Mouse (Mus musculus) spleen, adult 2 months (tissue): ENCODE results near the gene Arhgap44. TPM values are rescaled to one million over a fixed set of nuclear protein-coding genes. Genes with fewer than 3 reads are reported as not detected.

Experiments
- DNase-seq, 2 experiments: peaks; one replicate each; pipeline versions ENCODE4 v3.0.0 to v3.0.0-alpha.2; 2012 to 2021; ENCODE audit warnings: low spot score in 2 of 2, low read depth in 1 of 2
- H3K27ac ChIP-seq: fragments of 200-500 bp; 2 replicates; pipeline ENCODE4 v1.5.1; 2012; ENCODE audit warnings: low read length, inconsistent platforms; ENCODE audit not compliant: insufficient read depth
- H3K27me3 ChIP-seq: fragments of 200-500 bp; 2 replicates; pipeline ENCODE4 v1.6.1; 2012; ENCODE audit warnings: mild to moderate bottlenecking, moderate library complexity, low read length, inconsistent platforms; ENCODE audit not compliant: control insufficient read depth, insufficient read depth
- H3K36me3 ChIP-seq: fragments of 200-500 bp; 2 replicates; pipeline ENCODE4 v1.6.1; 2012; ENCODE audit warnings: mild to moderate bottlenecking, low read length, inconsistent platforms; ENCODE audit not compliant: control insufficient read depth, insufficient read depth
- H3K4me1 ChIP-seq: fragments of 200-500 bp; 2 replicates; pipeline ENCODE4 v1.6.1; 2011; ENCODE audit warnings: inconsistent platforms; ENCODE audit not compliant: control insufficient read depth, insufficient read depth, insufficient read length
- H3K4me3 ChIP-seq: fragments of 200-500 bp; 2 replicates; pipeline ENCODE4 v1.5.1; 2011; ENCODE audit warnings: mild to moderate bottlenecking, inconsistent platforms; ENCODE audit not compliant: insufficient read depth, insufficient read length; ENCODE audit errors: extremely low read depth
- CTCF ChIP-seq: fragments of 200-500 bp; IDR thresholded peaks from 2 replicates; pipeline ENCODE4 v1.5.1; 2011; ENCODE audit warnings: mild to moderate bottlenecking, inconsistent platforms; ENCODE audit not compliant: insufficient read depth, insufficient read length, insufficient replicate concordance; ENCODE audit errors: extremely low read depth
- POLR2A ChIP-seq: fragments of 200-500 bp; IDR thresholded peaks from 2 replicates; pipeline ENCODE4 v1.6.1; 2011; ENCODE audit warnings: low read depth, low read length, inconsistent platforms
- WGBS: fragments of 180-500 bp; shearing (Covaris S2); methylation state at CpG from one replicate; pipeline ENCODE4 v1.1.7; 2018; 5-methylcytosine and 5-hydroxymethylcytosine counted together
- polyA plus RNA-seq: library from polyadenylated mRNA; depleted of rRNA; stranded (reverse); fragments of >200 nt; gene quantifications from 2 replicates; pipeline ENCODE4 v1.2.3, GENCODE M21; 2012

Gene Arhgap44
- polyA plus RNA-seq, 1 experiment, result 0.35 TPM

DNA sequence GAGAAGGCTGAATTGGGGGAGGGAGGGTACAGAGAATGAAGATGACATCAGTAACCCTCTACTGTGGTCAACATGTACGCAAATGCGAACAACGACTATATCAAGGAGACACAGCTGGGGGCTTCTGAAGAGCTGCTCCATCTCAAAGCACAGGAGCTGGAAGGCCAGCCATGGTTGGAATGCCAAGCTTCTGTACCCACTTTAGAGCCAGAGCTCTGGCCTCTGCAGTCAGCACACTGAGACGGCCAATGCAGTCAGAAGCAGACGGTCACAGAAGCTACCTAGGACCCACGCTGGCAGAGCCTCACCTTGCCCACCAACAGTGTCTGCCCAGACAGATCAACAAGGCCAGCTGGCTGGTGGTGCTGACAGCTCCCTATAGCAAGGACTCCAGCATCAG is 73.5 kb downstream of the Arhgap44 start:
- Histone ChIP-seq H3K36me3 (no peaks in the 10 kb centered on the region), H3K4me3 (no peak overlapping the region), H3K27me3 (no peaks in the 10 kb centered on the region), H3K27ac (no peak overlapping the region), H3K4me1 (no peaks in the 10 kb centered on the region)
- no peak for DNase-seq
- WGBS, result 90% methylated on average over 6 of the region's 6 CpGs
- TF ChIP-seq POLR2A, result no peak
- TF ChIP-seq CTCF, result no peak

DNA sequence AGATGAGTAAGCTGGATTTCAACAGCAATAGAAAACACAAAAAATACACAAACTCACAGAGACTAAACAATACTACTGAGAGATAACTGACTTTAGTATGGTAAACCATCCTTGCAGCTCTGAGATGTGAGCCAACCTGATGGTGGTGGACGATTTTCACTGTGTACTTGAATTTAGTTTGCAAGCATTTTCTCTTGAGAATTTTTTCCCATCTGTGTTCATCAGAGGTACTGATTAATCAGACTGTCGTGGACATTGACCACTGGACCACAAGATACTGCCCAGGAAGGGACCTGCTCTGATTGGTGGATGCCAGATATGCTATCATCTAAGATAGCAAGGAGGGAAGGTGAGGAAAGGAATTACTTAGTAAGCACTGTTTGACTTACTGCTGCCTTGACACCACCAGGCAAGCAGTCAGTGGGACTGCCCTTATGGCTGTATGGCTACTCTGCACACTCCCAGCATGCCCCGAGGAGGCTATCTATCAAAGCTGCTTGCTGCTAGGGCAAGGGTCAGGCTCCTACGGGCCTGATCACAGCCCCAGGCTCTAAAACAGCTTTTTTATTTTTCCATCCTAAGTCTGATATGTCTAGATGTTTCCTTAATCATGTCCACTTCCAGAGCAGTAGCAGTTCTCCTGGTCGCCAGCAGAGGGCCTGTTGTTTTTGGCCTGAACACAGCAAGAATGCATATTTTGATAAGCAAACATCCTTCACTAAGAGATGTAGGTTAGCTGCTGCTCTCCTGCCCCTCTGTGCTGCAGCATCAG is 74.1 kb downstream of the Arhgap44 start:
- no peak overlapping the region for H3K4me3 ChIP-seq
- TF ChIP-seq CTCF (no peak), POLR2A (no peak)
- no peaks in the 10 kb centered on the region for H3K27me3 ChIP-seq
- H3K4me1 ChIP-seq, result no peaks in the 10 kb centered on the region
- no peak for DNase-seq
- 52% methylated on average over 5 of the region's 5 CpGs for WGBS
- no peak overlapping the region for H3K27ac ChIP-seq
- H3K36me3 ChIP-seq, result no peaks in the 10 kb centered on the region

DNA sequence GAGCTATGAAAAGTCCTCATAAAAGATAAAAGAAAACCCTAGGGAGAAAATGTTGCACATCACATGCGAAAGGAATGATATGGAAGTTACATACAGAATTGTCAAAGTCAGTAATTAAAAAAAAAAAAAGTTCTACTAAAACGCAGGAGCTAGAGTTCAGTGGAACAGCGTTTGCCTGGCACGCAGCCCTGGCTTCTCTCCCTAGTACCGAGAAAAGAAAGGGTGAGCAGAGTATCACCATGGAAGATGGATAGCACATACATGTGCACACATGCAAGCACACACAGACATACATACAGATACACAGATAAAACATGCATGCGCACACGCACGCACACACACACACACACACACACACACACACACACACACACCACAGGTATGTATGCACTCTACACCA is 82.0 kb downstream of the Arhgap44 start:
- H3K4me3 ChIP-seq, result no peak overlapping the region
- TF ChIP-seq POLR2A, result no peak
- no peaks in the 10 kb centered on the region for H3K27me3 ChIP-seq
- H3K27ac ChIP-seq, result no peak overlapping the region
- H3K4me1 ChIP-seq, result no peaks in the 10 kb centered on the region
- 93% methylated on average over 8 of the region's 8 CpGs for WGBS
- H3K36me3 ChIP-seq, result no peaks in the 10 kb centered on the region
- DNase-seq, result no peak

DNA sequence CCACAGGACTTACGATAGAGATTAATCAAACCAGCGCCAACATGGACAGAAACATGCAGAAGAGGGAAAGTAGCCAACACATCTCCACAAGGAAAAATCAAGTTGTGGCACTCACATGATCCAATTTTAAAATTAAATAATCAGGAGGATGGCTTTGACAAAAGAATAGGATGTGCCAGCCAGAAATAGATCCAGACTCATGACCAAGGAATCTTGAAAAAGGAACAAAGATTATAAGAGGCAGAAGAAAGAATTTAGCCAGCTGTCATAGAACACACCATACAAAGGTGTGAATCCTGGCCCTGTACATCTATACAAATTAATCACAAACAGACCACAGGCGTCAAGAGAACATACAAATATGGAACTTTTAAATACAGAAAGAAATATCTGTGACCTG is 82.5 kb downstream of the Arhgap44 start:
- 89% methylated on average over 3 of the region's 3 CpGs for WGBS
- Histone ChIP-seq H3K27me3 (no peaks in the 10 kb centered on the region), H3K36me3 (no peaks in the 10 kb centered on the region), H3K4me1 (no peaks in the 10 kb centered on the region), H3K4me3 (no peak overlapping the region), H3K27ac (no peak overlapping the region)
- TF ChIP-seq POLR2A (no peak), CTCF (no peak)
- no peak for DNase-seq

DNA sequence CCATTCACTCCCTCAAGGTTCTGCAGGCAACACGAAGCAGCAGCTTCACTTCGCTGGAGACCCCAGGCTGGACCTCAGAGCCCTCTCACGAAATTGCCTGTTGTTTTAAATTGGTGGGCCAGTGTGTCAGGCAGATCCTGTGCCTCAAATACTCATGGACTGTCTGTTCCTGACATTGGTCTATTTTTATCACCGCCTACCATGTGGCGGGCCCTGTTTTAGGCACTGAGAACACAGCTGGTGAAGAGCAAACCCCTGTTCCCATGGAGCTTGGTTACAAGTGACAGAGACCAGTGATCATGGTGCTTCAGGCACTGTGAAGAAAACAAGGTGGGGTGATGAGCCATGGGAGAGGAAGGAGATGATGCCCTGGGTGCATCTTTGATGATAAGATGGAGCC is 93.2 kb downstream of the Arhgap44 start:
- no peaks in the 10 kb centered on the region for H3K27me3 ChIP-seq
- H3K27ac ChIP-seq, result no peak overlapping the region
- no peak for DNase-seq
- TF ChIP-seq POLR2A, result no peak
- no peak for TF ChIP-seq CTCF
- H3K36me3 ChIP-seq, result no peaks in the 10 kb centered on the region
- 77% methylated on average over 5 of the region's 5 CpGs for WGBS
- H3K4me3 ChIP-seq, result no peak overlapping the region
- H3K4me1 ChIP-seq, result no peaks in the 10 kb centered on the region

DNA sequence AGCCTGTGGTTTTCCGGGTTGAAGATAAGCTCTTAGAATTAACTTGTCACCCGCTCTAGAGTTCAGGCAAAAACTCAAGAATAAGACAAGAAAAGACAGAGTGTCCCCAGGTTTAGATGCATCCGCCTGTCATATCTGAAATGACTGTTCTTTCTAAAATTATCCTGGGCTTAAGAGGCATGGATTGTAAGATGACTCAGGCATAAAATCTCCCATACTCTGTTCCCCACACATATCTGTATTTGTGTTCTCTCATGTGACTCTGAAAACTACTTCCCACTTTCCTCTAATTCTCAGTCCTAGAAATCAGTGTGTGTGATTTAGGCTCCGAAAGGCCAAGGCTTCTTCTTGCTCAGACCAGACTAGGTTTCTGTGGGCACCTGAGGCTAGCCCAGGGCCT is 93.7 kb downstream of the Arhgap44 start:
- TF ChIP-seq POLR2A (no peak), CTCF (no peak)
- Histone ChIP-seq H3K27me3 (no peaks in the 10 kb centered on the region), H3K4me3 (no peak overlapping the region), H3K36me3 (no peaks in the 10 kb centered on the region), H3K27ac (no peak overlapping the region), H3K4me1 (no peaks in the 10 kb centered on the region)
- DNase-seq, result no peak
- WGBS, result 93% methylated on average over 4 of the region's 4 CpGs

DNA sequence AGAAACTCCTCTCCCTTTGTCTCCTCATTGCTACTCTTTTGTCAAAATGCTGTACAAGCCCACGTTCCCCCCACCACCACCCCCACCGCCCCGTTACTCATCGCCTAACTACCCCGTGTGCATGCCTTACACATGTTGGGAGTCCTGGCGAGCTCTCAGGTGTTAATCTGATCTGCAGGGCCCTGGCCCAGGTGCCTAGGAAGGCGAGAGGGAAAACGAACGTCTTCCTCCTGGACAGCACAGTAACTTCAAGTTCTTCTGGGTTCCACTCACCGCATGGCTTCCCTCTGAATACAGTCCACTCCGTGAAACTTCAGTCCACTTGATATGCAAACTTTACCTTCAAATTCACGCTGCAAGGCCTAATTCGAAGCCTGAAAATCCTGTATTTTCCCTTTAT is 97.6 kb downstream of the Arhgap44 start:
- DNase-seq, result no peak
- Histone ChIP-seq H3K36me3 (no peaks in the 10 kb centered on the region), H3K4me1 (no peaks in the 10 kb centered on the region), H3K27me3 (no peaks in the 10 kb centered on the region), H3K4me3 (no peak overlapping the region), H3K27ac (no peak overlapping the region)
- 90% methylated on average over 13 of the region's 13 CpGs for WGBS
- TF ChIP-seq POLR2A (no peak), CTCF (no peak)
